Mouse (Mus musculus) lung, postnatal 0 days (tissue): ENCODE measurements around the gene 2310034G01Rik. TPM values are rescaled to one million over a fixed set of nuclear protein-coding genes. Genes with fewer than 3 reads are reported as not detected.
A peak's percentile ranks its signal among the peaks of the same experiment; 100 is the strongest.

Experiments
- ATAC-seq: fragments of 200-750 bp; cut with Nextera tagmentation; 2 replicates; pipeline ENCODE4 v1.8.0; 2017; ENCODE audit warnings: moderate library complexity
- DNase-seq: peaks from one replicate; pipeline ENCODE4 v3.0.0-alpha.2; 2016; ENCODE audit warnings: low spot score
- H3K27ac ChIP-seq: fragments of 300-500 bp; sonication (generic); 2 replicates; pipeline ENCODE4 v1.5.1; 2014; ENCODE audit warnings: antibody characterized with exemption, mild to moderate bottlenecking, low read length, mixed read lengths
- H3K27me3 ChIP-seq: fragments of 300-500 bp; sonication (generic); replicated peaks from 2 replicates; pipeline ENCODE4 v1.6.1; 2014; ENCODE audit warnings: low read length, mixed read lengths; ENCODE audit not compliant: insufficient read depth
- H3K36me3 ChIP-seq: fragments of 300-500 bp; sonication (generic); 2 replicates; pipeline ENCODE4 v1.6.1; 2014; ENCODE audit warnings: low read length, mixed read lengths; ENCODE audit not compliant: insufficient read depth
- H3K4me1 ChIP-seq: fragments of 300-500 bp; sonication (generic); 2 replicates; pipeline ENCODE4 v1.6.1; 2014; ENCODE audit warnings: antibody characterized with exemption, low read depth, low read length, mixed read lengths; ENCODE audit not compliant: insufficient read depth
- H3K4me2 ChIP-seq: fragments of 300-500 bp; sonication (generic); replicated peaks from 2 replicates; pipeline ENCODE4 v1.6.1; 2014; ENCODE audit warnings: low read depth, mild to moderate bottlenecking, low read length, moderate library complexity, mixed read lengths
- H3K4me3 ChIP-seq: fragments of 300-500 bp; sonication (generic); 2 replicates; pipeline ENCODE4 v1.5.1; 2014; ENCODE audit warnings: low read depth, low read length
- H3K9ac ChIP-seq: fragments of 300-500 bp; sonication (generic); replicated peaks from 2 replicates; pipeline ENCODE4 v1.6.1; 2014; ENCODE audit warnings: low read depth, mild to moderate bottlenecking
- H3K9me3 ChIP-seq: fragments of 300-500 bp; sonication (generic); 2 replicates; pipeline ENCODE4 v1.6.1; 2016; ENCODE audit warnings: low read length, mixed read lengths
- CTCF ChIP-seq: IDR thresholded peaks from 2 replicates; pipeline ENCODE4 v1.5.1; 2016; ENCODE audit warnings: antibody characterized with exemption, mild to moderate bottlenecking
- EP300 ChIP-seq: IDR thresholded peaks from 2 replicates; pipeline ENCODE4 v1.6.1; 2016; ENCODE audit warnings: antibody characterized with exemption, mild to moderate bottlenecking, control low read depth
- WGBS: fragments of 180-500 bp; shearing (Covaris S2); extraction: QIAGEN DNeasy Blood & Tissue Kit; methylation state at CpG from one replicate; pipeline ENCODE4 v1.1.7; 2014; 5-methylcytosine and 5-hydroxymethylcytosine counted together
- polyA plus RNA-seq: library from polyadenylated mRNA; unstranded; fragments of >200 nt; fragmentation: Nextera tagmentation; extraction: Ambion mirVana; gene quantifications from 2 replicates; pipeline ENCODE4 v1.2.1, GENCODE M21; 2015

Gene 2310034G01Rik
- polyA plus RNA-seq, 1 experiment from 2014 or later, result 5.0 TPM

- DNase-seq (no peak), ATAC-seq (no peak)
These were observed 25.8 kb upstream of the 2310034G01Rik start for GRCm38 (mm10) chr19:46375891-46376290.

GRCm38 (mm10) chr19:46375489-46375888, 25.4 kb upstream of the 2310034G01Rik start:
- ATAC-seq (peak; percentile 26; the same call in 1 of the 2 replicates), DNase-seq (peak; percentile 31)
- H3K4me1 ChIP-seq, result no peaks in the 10 kb centered on the region
- no peaks in the 10 kb centered on the region for H3K9me3 ChIP-seq
- H3K27me3 ChIP-seq, result no peaks in the 10 kb centered on the region
- peaks cover 25% of the 10 kb centered on the region; the same call in 1 of the 2 replicates for H3K36me3 ChIP-seq
- no peak for TF ChIP-seq CTCF
- no peak for TF ChIP-seq EP300
- H3K4me3 ChIP-seq, result no peak overlapping the region
- 39% methylated on average over 5 of the region's 5 CpGs for WGBS
- H3K27ac ChIP-seq, result no peak overlapping the region
- H3K4me2 ChIP-seq, result no peak overlapping the region
- no peak overlapping the region for H3K9ac ChIP-seq

More at GRCm38 (mm10) chr19:46375891-46376290, 25.8 kb upstream of the 2310034G01Rik start:
- no peak for TF ChIP-seq EP300
- TF ChIP-seq CTCF, result no peak
- H3K4me2 ChIP-seq, result no peak overlapping the region
- no peak overlapping the region for H3K9ac ChIP-seq
- H3K36me3 ChIP-seq, result peaks cover 29% of the 10 kb centered on the region; the same call in 1 of the 2 replicates
- H3K27me3 ChIP-seq, result no peaks in the 10 kb centered on the region
- H3K9me3 ChIP-seq, result no peaks in the 10 kb centered on the region
- H3K4me1 ChIP-seq, result no peaks in the 10 kb centered on the region
- no peak overlapping the region for H3K27ac ChIP-seq
- 26% methylated on average over 4 of the region's 4 CpGs for WGBS
- H3K4me3 ChIP-seq, result no peak overlapping the region

GRCm38 (mm10) chr19:46374477-46375088, 24.5 kb upstream of the 2310034G01Rik start:
- peak; percentile 58 for ATAC-seq

GRCm38 (mm10) chr19:46369204-46369603, 19.1 kb upstream of the 2310034G01Rik start:
- H3K4me1 ChIP-seq, result no peaks in the 10 kb centered on the region
- 11% methylated on average over 4 of the region's 4 CpGs for WGBS
- H3K9ac ChIP-seq, result no peak overlapping the region
- DNase-seq (peak; percentile 89), ATAC-seq (peak; percentile 91)
- no peak for TF ChIP-seq EP300
- TF ChIP-seq CTCF, result peak; percentile 80
- H3K4me3 ChIP-seq, result no peak overlapping the region
- no peak overlapping the region for H3K27ac ChIP-seq
- H3K4me2 ChIP-seq, result no peak overlapping the region
- H3K9me3 ChIP-seq, result no peaks in the 10 kb centered on the region
- H3K27me3 ChIP-seq, result no peaks in the 10 kb centered on the region
- H3K36me3 ChIP-seq, result no peaks in the 10 kb centered on the region

More at GRCm38 (mm10) chr19:46374477-46375088, 24.5 kb upstream of the 2310034G01Rik start:
- H3K27me3 ChIP-seq, result no peaks in the 10 kb centered on the region
- no peak overlapping the region for H3K9ac ChIP-seq
- H3K4me3 ChIP-seq, result no peak overlapping the region
- H3K27ac ChIP-seq, result no peak overlapping the region
- H3K4me1 ChIP-seq, result no peaks in the 10 kb centered on the region
- DNase-seq, result peak; percentile 21
- H3K4me2 ChIP-seq, result no peak overlapping the region
- WGBS, result 59% methylated on average over 21 of the region's 21 CpGs
- TF ChIP-seq EP300 (no peak), CTCF (no peak)
- H3K36me3 ChIP-seq, result peaks cover 16% of the 10 kb centered on the region; the same call in 1 of the 2 replicates
- no peaks in the 10 kb centered on the region for H3K9me3 ChIP-seq

DNA sequence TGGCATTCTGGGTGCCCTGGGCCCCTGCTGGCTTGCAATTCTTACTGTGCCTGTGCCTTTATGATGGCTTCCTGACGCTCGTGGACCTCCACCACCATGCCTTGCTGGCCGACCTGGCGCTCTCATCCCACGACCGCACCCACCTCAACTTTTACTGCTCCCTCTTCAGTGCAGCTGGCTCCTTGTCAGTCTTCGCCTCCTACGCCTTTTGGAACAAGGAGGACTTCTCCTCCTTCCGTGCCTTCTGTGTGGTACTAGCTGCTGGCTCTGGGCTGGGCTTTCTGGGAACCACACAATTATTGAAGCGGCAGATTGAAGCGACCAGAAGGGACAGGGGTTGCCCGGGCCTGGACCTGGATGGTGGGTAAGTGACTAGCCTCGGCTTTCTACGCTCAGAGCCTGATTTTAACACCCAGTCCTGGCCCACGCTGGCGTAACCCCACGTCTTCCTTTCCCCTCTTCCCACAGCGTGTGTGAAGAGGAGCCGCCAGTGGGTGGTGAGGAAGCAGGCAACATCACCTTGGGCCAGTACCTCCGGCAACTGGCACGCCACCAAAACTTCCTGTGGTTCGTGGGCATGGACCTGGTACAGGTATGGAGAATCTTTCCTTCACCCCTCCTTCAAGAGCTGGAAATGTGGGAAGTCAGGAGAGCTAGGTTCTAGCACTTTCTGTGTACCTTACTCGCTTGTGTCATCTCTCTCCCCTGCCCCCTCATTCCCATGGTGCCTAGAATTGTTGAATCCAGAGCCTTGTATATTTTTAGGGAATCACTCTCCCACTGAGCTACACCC, 17.9 kb upstream of the 2310034G01Rik start:
- Histone ChIP-seq H3K4me2 (no peak overlapping the region), H3K4me3 (no peak overlapping the region), H3K9ac (no peak overlapping the region), H3K27me3 (no peaks in the 10 kb centered on the region), H3K9me3 (no peaks in the 10 kb centered on the region), H3K36me3 (no peaks in the 10 kb centered on the region), H3K4me1 (no peaks in the 10 kb centered on the region), H3K27ac (no peak overlapping the region)
- WGBS, result 83% methylated on average over 23 of the region's 23 CpGs
- DNase-seq (no peak), ATAC-seq (no peak)
- no peak for TF ChIP-seq EP300
- TF ChIP-seq CTCF, result no peak

DNA sequence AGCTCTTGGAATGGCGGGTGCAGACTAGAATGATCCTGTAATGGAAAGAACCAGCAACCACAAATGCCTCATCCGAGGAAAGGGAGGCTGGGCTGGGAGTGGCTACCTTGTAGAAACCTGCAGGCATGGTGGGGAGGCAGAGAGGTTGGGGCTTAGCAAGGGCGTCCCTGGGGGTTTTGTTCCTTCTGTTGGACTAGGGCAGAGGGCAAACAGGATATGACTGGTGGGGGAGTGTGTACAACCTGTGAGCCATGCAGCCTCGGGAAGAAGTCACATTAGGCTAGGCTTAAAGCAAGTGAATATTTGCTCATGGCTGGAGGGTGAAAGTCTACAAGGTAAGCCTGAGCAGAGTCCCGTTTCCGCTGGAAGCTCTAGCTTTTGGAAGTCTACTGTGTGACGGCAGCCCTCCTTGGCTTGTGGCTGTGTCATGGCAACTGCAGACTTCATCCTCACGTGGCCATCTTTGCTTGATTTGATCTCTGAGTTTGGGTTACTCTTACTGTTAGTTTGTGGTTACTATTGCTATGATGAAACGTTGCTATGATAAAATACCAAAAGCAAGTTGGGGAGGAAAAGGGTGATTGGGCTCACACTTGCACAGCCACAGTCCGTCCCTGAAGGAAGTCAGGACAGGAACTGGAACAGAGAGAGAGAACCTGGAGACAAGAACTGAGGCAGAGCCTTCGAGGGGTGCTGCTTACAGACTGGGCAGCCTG, 13.3 kb upstream of the 2310034G01Rik start:
- DNase-seq (no peak), ATAC-seq (no peak)
- H3K9ac ChIP-seq, result no peak overlapping the region
- WGBS, result 79% methylated on average over 11 of the region's 11 CpGs
- no peak overlapping the region for H3K4me2 ChIP-seq
- no peaks in the 10 kb centered on the region for H3K9me3 ChIP-seq
- H3K36me3 ChIP-seq, result no peaks in the 10 kb centered on the region
- H3K4me1 ChIP-seq, result 0 out of 2 replicates have a peak, but pooled peaks cover under 1% of the 10 kb centered on the region
- TF ChIP-seq EP300, result no peak
- no peak for TF ChIP-seq CTCF
- no peak overlapping the region for H3K4me3 ChIP-seq
- no peaks in the 10 kb centered on the region for H3K27me3 ChIP-seq
- no peak overlapping the region for H3K27ac ChIP-seq
